Mouse (Mus musculus) R1 (cell line): ENCODE results near the gene Rmi2.

ENCODE experiments used
- DNase-seq: peaks from one replicate; pipeline ENCODE4 v3.0.0-alpha.2; 2018; ENCODE audit warnings: low read depth, low spot score

Gene Rmi2

DNA sequence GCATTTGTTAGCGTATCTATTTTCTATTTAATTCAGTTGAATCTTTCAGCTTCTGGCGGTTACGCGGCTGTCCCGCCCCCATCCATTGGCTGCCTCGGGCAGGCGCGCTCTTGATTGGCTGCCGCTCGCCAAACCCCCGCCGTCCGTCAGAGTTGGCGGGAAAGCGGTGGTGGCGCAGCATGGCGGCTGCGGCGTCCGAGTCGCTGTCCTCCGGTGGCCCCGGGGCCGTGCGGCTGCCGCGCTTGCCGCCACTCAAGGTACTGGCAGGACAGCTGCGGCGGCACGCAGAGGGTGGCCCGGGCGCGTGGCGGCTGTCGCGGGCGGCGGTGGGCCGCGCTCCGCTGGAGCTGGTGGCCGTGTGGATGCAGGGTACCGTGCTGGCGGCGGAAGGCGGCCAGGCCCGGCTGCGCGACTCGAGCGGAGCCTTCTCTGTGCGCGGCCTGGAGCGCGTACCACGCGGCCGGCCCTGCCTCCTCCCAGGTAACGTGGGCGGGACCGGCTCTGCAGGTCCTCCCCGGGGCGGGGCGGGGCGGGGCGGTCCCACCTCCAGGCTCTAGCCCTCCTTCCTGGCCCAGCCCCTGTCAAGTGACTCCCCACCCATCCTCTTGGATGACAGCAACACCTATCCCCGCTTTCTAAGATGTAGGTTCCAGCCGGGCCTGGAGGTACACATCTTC is at the start of gene Rmi2:
TSS of gene Rmi2 (plus strand) at position 149 of the 677 bp plus-strand sequence.
- peak; percentile 88 for DNase-seq

DNA sequence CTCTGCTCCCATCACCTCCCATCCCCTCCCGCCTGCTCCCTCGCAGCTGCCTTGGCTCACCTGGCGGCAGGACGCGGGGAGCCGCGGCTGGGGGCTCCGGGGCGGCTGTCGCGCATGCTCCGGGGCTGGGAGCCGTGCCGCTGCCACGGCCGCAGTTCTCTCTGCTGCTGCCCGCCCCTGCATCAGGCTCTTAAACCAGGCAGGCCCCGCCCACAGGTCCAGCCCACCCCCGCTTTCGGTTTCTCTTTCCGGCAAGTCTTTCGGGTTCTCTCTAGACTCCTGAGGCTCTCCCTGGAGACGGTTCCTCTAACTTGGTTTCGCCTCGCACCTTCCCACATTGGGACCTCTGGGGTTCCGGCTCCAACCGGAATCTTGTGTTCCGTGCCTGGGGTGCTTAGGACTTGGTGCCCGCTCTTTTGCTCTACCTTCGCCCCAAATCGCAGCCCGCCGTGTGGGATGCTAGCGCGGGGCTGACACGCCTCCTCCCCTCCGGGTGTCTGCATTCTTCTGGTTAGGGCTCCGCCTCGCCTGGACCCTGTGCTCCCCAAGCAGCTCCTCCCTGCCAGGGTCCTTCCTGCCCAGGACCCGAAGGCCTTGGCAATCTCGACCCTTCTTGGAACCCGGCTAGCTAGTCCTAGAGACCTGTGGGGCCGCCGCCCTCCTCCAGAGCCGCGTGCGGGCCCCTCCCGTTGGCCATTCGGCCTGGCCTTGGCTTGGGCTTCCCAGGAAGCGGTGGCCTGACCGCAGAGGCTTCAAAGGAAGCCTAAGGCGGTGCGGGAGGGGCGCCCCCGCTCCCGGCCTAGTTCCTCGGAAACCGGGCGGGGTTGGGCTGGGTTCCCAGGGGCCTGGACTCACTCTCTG is 49.3 kb upstream of the Rmi2 start, which contains the start of gene Socs1:
TSS of gene Socs1 (minus strand) at position 166 of the 861 bp plus-strand sequence.
- DNase-seq = peak; percentile 93

DNA sequence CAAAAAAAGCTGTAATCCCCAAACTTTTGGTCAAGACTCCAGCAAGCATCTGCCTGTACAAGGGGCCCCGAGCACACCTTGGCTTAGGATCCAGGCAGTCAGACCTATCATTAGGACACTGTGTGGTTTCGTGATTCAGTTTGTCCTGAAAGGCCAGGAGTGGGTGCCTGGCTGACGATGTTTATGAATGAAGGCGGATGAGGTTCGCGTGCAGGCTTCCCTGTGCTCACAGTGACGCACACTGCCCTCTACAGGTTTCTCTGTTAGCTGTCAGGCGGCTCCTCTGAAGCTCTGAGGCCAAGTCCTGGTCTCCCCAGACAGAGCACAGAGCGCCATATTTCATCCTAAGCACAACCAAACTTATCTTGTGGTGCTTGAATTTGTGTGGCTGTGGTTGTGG is 48.6 kb upstream of the Rmi2 start:
- peak; percentile 92 for DNase-seq

DNA sequence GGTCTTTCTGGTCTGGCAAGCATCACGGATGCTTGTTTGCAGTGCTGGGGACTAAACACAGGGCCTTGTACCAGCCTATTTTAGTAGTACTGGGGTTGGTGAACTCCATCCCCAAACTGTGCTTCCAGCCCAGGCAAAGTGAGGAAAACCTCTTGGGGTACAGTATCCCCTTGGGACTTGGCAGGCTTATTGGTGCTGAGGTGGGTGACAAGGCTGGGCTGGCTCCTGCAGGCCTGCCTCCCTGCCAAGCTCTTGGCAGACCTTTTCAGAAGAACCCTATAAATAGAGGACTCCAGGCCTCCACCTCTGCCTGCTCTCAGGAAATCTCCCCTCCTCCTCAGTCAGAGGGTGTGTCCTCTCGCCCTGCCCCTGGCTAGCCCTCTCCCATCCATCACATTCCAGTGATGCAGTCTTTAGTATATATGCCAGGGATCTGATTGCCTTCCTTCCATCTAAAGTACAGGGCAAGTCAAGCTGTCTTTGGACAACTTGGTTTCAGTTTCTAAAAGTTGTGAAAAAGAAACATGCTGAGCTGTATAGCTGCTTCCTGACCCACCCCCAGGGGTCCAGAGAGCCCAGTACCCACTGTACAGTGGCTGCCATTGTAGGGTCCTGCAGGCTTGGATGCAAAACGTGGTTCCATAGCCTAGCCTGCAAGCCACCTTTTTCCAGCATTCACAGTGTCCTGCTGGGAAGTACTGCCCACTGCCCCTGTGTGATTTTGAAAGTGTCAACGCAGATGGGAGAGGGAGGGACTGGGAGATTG is 47.9 kb upstream of the Rmi2 start:
- no peak for DNase-seq

DNA sequence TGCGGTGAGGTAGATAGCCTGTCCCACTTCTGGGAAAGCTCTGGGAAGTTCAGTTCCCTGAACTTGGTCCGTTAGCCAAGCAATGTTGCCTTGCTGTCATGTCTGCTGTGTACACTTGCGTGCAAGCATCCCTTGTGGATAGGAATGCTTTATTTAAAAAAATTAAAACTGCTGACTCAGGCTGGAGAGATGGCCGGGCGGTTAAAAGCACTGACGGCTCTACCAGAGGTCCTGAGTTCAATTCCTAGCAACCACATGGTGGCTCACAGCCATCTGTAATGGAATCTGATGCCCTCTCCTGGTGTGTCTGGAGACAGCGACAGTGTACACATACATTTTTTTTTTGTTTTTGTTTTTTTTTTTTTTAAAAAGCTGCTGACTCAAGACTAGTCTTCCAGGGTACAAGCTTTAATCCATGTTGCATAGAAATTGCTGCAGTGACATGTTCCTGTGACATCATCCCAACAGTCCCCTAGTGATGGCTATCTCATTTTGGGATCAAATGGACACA is 47.3 kb upstream of the Rmi2 start:
- no peak for DNase-seq

DNA sequence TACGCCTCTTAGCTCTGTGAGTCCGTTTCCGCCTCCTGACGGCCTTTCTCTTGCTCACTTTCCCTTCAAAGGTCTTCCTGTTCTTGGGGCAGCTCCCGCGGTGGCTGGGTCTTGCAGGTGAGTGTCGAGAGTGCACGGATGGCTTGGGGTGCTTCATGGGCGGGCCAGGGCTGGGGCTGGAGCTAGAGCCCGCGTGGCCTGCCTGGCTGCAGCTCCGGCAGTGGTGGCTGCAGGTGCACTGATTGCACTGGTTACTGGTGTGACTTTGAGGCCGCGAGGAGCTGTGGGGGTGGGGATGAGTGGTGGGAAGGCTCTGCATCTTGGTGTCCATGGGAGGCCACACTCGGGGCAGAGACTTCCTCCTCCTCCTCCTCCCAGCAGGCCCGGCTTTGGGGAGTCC is 46.6 kb upstream of the Rmi2 start, which contains the start of gene Tnp2:
TSS of gene Tnp2 (minus strand) at position 390 of the 400 bp plus-strand sequence.
- no peak for DNase-seq

DNA sequence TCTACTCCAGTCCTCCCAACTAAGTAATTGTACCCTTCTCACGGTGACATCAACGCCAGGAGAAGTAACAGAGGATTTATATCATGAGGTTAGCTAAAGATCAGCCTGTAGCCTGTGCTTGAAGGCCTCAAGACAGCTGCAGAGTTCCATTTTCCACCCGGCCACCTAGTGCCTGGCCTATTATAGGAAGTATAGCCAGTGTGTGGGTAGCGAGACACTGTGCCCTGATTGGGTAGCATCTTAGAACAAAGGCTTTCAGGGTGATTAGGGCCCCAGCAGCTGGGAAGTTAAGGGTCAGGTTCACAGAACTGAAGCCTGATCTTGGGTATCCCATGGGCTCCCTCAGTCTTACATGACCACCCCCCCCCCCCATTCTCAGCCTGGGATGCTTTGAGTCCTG is 46.0 kb upstream of the Rmi2 start:
- no peak for DNase-seq

DNA sequence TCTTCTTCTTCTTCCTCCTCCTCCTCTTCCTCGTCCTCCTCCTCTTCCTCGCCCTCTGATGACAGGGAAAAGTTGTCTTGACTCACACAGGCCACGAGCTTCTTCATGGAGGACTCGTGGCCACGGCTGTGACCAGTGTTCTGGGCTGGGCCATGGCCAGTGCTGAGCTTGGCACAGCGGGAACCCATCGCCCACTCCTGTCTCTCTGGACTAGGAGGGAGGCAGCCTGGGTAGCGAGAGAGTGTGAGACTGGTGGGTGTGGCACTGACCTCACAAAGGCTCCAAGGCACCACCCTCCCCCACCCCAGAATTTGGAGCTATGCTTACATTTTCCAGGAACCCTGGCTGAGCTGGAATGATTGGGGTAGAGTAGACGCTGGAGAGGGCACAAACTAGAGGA is 44.2 kb upstream of the Rmi2 start, which contains the start of gene Prm3:
TSS of gene Prm3 (minus strand) at position 213 of the 400 bp plus-strand sequence.
- no peak for DNase-seq

DNA sequence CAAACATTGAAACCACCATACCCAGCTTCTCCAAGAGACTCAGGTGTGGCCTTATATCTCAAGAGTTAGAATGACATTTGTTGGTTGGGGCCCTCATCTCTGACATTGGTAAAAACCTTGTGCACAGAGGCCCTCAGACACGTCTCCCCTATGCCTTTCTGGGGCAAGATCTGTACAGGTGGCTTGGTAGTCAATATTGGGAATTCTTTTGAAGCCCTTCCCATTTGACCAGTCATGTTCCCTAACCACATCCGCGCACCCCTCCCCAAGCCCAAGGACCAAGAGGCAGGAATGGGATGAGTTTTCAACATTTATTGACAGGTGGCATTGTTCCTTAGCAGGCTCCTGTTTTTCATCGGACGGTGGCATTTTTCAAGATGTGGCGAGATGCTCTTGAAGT is 38.8 kb upstream of the Rmi2 start, which contains the start of gene Prm2:
TSS of gene Prm2 (minus strand) at position 101 of the 400 bp plus-strand sequence.
- DNase-seq = no peak

DNA sequence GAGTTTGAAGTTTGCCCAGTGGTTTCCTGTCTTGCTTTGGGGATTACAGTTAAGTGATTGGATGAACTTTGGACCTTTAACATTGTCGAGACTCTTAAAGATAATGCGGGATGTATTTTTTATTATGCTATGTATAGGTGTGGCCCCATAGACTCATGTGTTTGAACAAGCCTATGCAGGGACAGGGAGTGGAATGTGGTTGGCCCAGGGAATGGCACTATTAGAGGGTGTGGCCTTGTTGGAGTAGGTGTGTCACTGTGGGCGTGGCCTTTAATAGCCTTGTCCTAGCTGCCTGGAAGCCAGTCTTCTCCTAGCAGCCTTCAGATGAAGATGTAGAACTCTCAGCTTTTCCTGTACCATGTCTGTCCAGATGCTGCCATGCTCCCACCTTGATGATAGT is 32.4 kb upstream of the Rmi2 start:
- peak; percentile 67 for DNase-seq

DNA sequence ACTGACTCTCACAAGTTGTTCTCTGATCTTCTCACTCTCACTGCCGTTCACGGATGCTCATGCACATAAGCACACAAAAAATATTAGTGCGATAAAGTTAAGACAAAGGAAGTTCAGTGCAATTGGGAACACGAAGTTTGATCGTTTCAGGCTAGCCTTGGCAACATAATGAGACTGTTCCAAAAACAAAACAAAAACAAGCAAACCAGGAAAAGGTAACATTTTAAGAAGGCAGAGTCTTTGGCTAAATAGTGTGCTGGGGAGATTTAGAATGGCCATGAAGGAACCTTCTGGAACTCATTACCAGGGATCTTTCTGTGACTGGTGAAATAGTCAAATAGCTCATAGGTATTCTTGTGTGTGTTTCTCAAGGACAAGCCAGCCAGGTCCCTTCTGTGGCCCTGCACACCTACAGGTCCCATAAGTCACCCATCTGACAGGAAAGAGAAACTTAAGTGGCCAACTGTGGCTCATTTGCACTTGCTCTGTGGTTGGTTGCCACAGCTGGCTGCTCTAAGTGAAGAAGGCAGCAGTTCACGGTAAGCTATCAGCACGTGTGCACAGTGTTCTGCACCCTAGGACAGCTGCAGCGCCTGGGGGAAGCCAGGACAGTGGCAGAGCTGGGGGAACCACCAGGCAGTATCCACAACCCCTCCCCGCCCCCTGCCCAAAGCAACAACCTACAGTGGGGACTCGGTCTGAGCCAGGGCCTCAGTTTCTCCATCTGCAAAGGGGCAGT is 28.9 kb upstream of the Rmi2 start, which contains the start of gene Prm1:
TSS of gene Prm1 (minus strand) at position 51 of the 739 bp plus-strand sequence.
- DNase-seq = no peak

DNA sequence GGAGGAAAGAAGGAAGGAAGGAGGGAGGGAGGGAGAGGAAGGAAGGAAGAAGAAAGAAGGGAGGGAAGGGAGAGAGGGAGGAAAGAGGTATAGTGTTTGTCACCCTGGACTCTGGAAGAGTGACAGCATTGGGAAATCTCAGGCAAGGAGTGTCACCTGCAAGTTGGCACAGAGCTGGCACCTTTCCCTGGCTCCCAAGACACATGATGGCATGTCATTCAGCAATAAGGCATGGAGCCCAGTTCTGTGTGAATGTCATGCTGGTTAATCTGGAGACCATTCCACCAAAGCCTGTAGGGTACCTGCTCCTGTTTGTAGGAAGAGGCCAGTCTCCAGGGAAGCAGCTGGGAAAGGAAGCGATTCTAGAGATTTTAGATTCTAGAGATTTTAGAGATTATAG is 24.5 kb upstream of the Rmi2 start:
- DNase-seq = no peak

DNA sequence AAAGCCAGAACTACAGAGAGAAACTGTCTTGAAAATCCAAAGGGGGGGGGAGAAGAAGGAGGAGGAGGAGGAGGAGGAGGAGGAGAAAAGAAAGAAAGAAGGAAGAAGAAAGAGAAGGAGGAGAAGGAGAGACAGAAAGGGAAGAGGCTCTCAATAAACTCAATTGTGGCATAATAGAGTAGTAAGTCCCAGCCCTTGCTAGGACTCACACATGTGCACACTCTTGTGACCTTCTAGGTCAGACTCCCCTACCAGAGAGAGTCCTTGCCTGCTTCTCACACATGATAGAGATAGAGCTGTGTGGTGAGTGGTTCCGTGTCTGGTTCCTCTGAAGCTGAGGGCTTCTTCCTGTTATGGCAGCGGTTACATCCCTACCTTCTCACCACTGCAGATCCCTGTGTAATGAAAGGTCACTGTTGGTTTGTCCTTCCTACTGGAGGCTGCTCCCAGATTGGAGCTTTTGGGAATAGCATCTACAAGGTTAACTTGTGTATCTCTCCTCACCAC is 21.9 kb upstream of the Rmi2 start, which contains the start of gene Gm11172:
TSS of gene Gm11172 (plus strand) at position 51 of the 507 bp plus-strand sequence.
- DNase-seq = no peak

DNA sequence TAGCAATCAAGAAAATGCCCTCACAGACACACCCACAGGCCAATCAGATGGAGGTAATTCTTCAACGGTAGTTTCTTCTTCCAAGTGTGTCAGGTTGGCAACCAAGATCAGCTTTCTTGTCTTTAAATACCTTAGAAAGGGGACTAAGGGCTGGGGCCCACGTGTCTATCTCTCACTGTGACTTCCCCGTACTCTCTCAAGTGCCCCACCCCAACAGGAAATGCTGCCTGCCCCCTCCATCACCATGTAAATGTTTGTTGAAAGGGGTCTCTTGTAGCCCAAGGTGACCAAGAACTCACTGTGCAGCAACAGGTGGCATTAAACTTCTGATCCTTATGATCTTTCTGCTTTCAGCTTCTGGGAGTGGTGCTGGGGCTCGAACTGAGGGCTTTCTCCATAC is 21.1 kb upstream of the Rmi2 start:
- no peak for DNase-seq

DNA sequence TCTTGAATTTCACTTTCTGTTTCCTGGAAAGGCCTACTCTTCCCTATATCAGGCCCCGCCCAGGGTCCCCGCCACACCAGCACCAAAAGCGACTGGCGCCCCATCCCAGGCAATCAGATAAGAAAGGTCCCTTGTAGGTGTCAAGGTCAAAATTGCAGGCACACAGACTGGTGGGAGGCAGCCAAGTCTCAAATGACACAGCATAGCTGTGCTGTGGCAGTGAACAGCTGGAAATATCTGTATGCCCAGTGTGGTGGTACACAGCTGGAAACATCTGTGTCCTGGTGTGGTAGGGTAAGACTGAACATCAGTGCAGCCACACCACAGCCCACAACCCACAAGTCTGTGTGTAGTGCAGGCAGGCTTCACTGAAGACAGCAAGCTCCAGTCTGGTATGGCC is 20.0 kb upstream of the Rmi2 start:
- no peak for DNase-seq

DNA sequence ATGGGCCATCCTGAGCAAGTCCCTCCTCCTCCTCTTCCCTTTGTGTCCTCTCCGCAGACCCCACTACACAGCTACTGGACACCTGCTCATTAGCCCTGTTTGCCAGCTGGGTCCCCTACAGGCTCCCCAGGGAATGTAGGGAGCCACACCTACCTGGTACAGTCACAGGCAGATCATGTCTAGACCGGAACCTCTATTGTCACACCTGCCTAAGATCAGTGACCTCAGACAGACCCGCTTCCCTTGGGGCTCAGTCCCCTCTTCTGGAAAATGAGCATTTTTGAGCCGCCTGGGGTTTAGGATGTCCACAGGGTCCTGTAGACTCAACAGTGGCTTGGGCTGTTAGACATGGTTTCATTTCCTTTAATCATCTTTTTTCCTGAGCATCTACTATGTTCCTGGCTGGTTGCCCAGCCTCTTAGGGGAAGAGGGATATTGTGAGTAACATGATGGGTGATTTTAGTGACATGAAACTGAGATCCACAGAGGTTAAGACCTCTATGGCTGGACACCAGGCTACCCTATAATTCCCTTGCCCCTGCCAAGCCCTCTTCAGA is 16.2 kb upstream of the Rmi2 start:
- DNase-seq = no peak

DNA sequence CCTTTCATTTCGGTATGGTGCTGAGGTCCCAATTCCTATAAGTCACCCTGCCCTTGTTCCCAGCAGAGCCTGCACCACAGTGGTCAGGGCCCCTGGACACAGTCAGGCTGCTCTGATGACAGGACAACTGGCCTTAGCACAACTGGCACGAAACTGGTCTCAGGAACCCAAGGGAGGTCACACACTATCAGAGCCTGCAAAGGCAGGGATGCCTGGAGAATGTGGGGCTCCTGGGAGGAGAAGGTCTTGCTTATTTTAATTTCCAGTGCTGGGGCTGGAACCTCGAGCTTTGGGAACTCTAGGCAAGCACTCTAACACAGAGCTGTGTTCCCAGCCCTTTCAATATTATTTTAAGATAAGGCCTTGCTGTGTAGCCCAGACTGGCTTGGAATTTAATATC is 14.9 kb upstream of the Rmi2 start:
- DNase-seq = no peak

DNA sequence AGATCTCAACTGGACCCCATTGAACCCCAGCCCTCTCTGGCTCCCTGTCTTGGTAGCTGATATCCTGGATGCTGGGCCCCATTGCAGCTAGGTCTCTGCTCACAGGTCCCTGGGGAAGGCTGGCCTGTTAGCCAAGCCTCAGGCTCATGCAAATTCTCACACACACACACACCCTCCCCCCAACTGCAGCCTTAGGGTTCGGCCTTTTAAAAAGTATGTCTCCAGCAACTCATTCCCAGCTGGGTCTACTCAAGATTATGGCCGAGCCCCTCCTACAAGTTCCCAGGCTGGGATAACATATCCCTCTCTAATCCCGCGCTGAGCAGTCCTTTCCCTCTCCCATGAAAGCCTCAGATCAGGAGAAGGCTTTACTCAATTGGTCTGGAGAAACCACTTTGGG is 13.5 kb upstream of the Rmi2 start:
- no peak for DNase-seq

DNA sequence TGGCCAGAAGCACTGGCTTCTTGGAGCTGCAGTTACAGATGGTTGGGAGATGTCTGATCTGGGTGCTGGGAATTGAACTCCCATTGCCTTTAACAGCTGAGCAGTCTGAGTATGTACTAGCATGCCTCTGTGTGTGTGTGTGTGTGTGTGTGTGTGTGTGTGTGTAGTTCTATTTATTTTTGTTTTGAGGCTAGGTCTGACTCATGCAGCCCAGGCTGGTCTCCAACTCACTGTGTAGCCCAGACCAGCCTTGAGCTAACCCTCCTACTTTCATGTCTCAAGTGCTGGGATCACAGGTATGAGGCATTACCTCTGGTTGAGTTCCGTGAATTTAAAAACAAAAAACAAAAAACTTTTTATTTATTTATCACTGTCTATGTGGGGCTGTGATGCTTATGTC is 10.3 kb upstream of the Rmi2 start:
- no peak for DNase-seq

DNA sequence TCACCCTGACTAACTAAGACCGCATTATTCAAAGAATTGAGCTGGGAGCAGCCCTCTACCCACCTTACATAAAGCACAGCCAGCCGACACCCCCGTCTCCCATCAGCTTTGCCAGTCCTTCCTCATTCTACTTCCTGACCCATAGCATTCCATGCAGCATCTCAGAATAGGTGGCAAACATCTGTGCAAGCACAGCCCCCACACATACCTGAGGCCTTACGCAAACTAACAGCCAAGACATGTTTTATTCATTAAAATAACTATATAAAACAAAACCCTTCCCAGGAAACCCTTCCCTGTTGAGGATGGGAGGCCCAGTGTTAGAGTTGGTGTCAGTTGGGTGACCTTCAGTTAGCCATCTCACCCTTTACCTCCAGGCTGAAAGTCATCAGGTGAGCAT is 9.0 kb upstream of the Rmi2 start:
- DNase-seq = no peak
